Mouse (Mus musculus) liver, adult 2 months (tissue): ENCODE results near the gene Tnfrsf4. TPM values are rescaled to one million over a fixed set of nuclear protein-coding genes. Genes with fewer than 3 reads are reported as not detected.

ENCODE experiments used
- DNase-seq: peaks from one replicate; pipeline ENCODE4 v3.0.0-alpha.2; 2011; ENCODE audit warnings: low read depth, low spot score; ENCODE audit errors: extremely low read depth
- H3K27ac ChIP-seq: fragments of 200-500 bp; replicated peaks from 2 replicates; pipeline ENCODE4 v1.5.1; 2012; ENCODE audit warnings: low read depth, mild to moderate bottlenecking, control low read depth, inconsistent platforms, low read length; ENCODE audit not compliant: insufficient read depth
- H3K27me3 ChIP-seq: fragments of 200-500 bp; 2 replicates; pipeline ENCODE4 v1.6.1; 2012; ENCODE audit warnings: mild to moderate bottlenecking, moderate library complexity, low read length, inconsistent platforms; ENCODE audit not compliant: control insufficient read depth, insufficient read depth
- H3K36me3 ChIP-seq: fragments of 200-500 bp; 2 replicates; pipeline ENCODE4 v1.6.1; 2012; ENCODE audit warnings: low read length, inconsistent platforms; ENCODE audit not compliant: control insufficient read depth, insufficient read depth
- H3K4me1 ChIP-seq: fragments of 200-500 bp; 2 replicates; pipeline ENCODE4 v1.6.1; 2011; ENCODE audit warnings: low read length; ENCODE audit not compliant: control insufficient read depth, insufficient read depth
- H3K4me3 ChIP-seq: fragments of 200-500 bp; 2 replicates; pipeline ENCODE4 v1.5.1; 2011; ENCODE audit warnings: low read depth, mild to moderate bottlenecking, control low read depth, low read length, moderate library complexity; ENCODE audit not compliant: insufficient read depth
- H3K79me2 ChIP-seq: fragments of 200-500 bp; 2 replicates; pipeline ENCODE4 v1.6.1; 2012; ENCODE audit warnings: inconsistent platforms, mild to moderate bottlenecking, low read length, moderate library complexity; ENCODE audit not compliant: control insufficient read depth, insufficient read depth
- H3K9ac ChIP-seq: fragments of 200-500 bp; 2 replicates; pipeline ENCODE4 v1.6.1; 2012; ENCODE audit warnings: low read depth, mild to moderate bottlenecking, control low read depth, inconsistent platforms, low read length
- CTCF ChIP-seq: fragments of 200-500 bp; IDR thresholded peaks from 2 replicates; pipeline ENCODE4 v1.5.1; 2011; ENCODE audit warnings: low read depth, low read length, control low read depth
- POLR2A ChIP-seq: fragments of 200-500 bp; IDR thresholded peaks from 2 replicates; pipeline ENCODE4 v1.6.1; 2011; ENCODE audit warnings: low read length, control low read depth; ENCODE audit not compliant: insufficient read depth; ENCODE audit errors: extremely low read depth
- WGBS: fragments of 180-500 bp; shearing (Covaris S2); methylation state at CpG from one replicate; pipeline ENCODE4 v1.1.7; 2018; 5-methylcytosine and 5-hydroxymethylcytosine counted together
- polyA plus RNA-seq: library from polyadenylated mRNA; depleted of rRNA; stranded (reverse); fragments of >200 nt; gene quantifications from 2 replicates; pipeline ENCODE4 v1.2.3, GENCODE M21; 2012
- total RNA-seq: library from RNA; depleted of rRNA; stranded (reverse); fragments of >200 nt; gene quantifications from 2 replicates; pipeline ENCODE4 v1.2.3, GENCODE M21; 2014

Tnfrsf4 gene
- total and polyA plus RNA-seq, 2 experiments: 0.65 to 2.5 TPM

- Histone ChIP-seq H3K4me3 (peak overlapping the region; percentile 76), H3K36me3 (peaks cover 9% of the 10 kb centered on the region; the same call in 1 of the 2 replicates), H3K27ac (peak overlapping the region; percentile 91), H3K79me2 (peaks cover 14% of the 10 kb centered on the region; the same call in 1 of the 2 replicates), H3K9ac (peak overlapping the region; percentile 90), H3K4me1 (peaks cover 10% of the 10 kb centered on the region), H3K27me3 (no peaks in the 10 kb centered on the region)
- TF ChIP-seq POLR2A: no peak
- no peak for TF ChIP-seq CTCF
- peak; percentile 85 for DNase-seq
- WGBS: under 1% methylated on average over 70 of the region's 70 CpGs
Observed at GRCm38 (mm10) chr4:155992906-155993547, 20.6 kb upstream of the Tnfrsf4 start.

GRCm38 (mm10) chr4:155993606-155994005 lies 20.0 kb upstream of the Tnfrsf4 start:
- H3K79me2 ChIP-seq: peaks cover 14% of the 10 kb centered on the region; the same call in 1 of the 2 replicates
- H3K27me3 ChIP-seq: no peaks in the 10 kb centered on the region
- TF ChIP-seq POLR2A (no peak), CTCF (no peak)
- 2% methylated on average over 15 of the region's 15 CpGs for WGBS
- peak overlapping the region; percentile 76 for H3K4me3 ChIP-seq
- peaks cover 11% of the 10 kb centered on the region; the same call in 1 of the 2 replicates for H3K36me3 ChIP-seq
- H3K9ac ChIP-seq: peak overlapping the region; percentile 87
- DNase-seq: peak; percentile 15
- H3K4me1 ChIP-seq: peaks cover 10% of the 10 kb centered on the region
- H3K27ac ChIP-seq: peak overlapping the region; percentile 91

DNA sequence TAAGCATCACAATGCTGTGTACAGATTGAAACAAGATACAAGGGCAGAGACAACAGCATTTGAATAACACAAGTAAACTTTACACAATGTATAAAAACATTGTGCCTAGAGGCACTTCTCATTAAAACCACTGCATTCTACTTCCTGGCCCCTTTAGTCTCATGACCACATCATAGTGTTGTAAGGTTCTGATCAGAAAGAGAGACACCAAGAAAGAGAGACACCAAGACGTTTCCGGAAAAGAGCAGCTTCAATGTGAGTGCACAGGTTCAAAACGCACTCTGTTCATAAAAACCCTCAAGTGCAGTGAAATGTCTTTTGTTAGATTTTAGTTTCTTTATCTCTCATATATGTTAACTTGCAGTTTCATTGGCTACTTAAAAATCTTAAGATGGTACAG lies 9.5 kb upstream of the Tnfrsf4 start:
- Histone ChIP-seq H3K79me2 (no peaks in the 10 kb centered on the region), H3K36me3 (peaks cover 74% of the 10 kb centered on the region), H3K27me3 (no peaks in the 10 kb centered on the region), H3K9ac (no peak overlapping the region), H3K4me3 (no peak overlapping the region), H3K27ac (no peak overlapping the region), H3K4me1 (no peaks in the 10 kb centered on the region)
- TF ChIP-seq CTCF: no peak
- TF ChIP-seq POLR2A: no peak
- no peak for DNase-seq
- WGBS: 94% methylated on average over 3 of the region's 3 CpGs

DNA sequence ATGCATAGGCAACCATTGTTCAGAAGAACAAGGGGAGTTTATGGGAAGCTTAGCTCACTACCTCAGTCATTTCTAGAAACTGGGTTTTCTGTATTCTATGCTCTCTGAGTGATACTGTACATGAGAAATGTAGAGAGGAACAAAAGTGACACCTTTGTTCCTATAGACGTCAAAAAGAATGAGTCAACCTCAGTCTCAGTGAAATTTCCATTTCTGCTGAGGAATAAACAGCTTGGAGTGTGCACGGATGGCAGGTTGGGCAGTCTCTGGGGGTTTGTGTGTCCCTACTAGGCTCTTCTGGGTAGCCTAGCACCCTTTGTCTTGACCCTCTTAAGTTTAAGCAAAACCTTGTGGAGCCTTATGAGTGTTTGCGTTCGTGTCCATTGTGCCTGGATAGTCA lies 5.3 kb upstream of the Tnfrsf4 start:
- DNase-seq: no peak
- no peaks in the 10 kb centered on the region for H3K4me1 ChIP-seq
- 94% methylated on average over 4 of the region's 4 CpGs for WGBS
- no peak overlapping the region for H3K27ac ChIP-seq
- H3K4me3 ChIP-seq: no peak overlapping the region
- TF ChIP-seq CTCF: no peak
- TF ChIP-seq POLR2A: no peak
- peaks cover 65% of the 10 kb centered on the region for H3K36me3 ChIP-seq
- H3K79me2 ChIP-seq: no peaks in the 10 kb centered on the region
- H3K27me3 ChIP-seq: no peaks in the 10 kb centered on the region
- H3K9ac ChIP-seq: no peak overlapping the region

GRCm38 (mm10) chr4:156014436-156014835 lies 793 bp downstream of the Tnfrsf4 start:
- 93% methylated on average over 2 of the region's 2 CpGs for WGBS
- no peak for DNase-seq
- peaks cover 21% of the 10 kb centered on the region for H3K36me3 ChIP-seq
- no peaks in the 10 kb centered on the region for H3K4me1 ChIP-seq
- no peak for TF ChIP-seq POLR2A
- TF ChIP-seq CTCF: no peak
- no peak overlapping the region for H3K4me3 ChIP-seq
- H3K27me3 ChIP-seq: no peaks in the 10 kb centered on the region
- H3K27ac ChIP-seq: no peak overlapping the region
- H3K79me2 ChIP-seq: no peaks in the 10 kb centered on the region
- H3K9ac ChIP-seq: no peak overlapping the region

DNA sequence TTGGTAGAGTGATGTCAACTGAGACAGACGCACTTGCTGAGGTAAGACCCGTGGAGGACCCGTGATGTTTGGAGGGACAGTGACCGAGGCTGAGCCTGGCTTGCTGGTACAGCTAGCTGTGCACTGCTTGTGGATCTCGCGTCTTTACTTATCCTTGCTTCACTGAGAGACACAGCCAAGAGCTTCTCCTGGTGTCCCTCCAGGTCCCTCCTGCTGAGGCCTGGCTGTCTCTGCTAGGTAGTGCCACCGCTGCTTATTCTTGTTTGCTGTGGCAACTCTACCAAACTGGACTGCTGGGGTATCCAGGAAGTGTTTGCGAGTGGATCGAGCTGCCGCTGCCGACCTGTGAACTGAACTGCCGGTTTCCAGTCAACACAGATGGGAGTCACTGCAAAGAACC lies 6.1 kb downstream of the Tnfrsf4 start:
- H3K4me1 ChIP-seq: no peaks in the 10 kb centered on the region
- no peak overlapping the region for H3K9ac ChIP-seq
- 90% methylated on average over 12 of the region's 12 CpGs for WGBS
- no peak overlapping the region for H3K4me3 ChIP-seq
- H3K27ac ChIP-seq: no peak overlapping the region
- H3K27me3 ChIP-seq: no peaks in the 10 kb centered on the region
- TF ChIP-seq CTCF (no peak), POLR2A (no peak)
- no peaks in the 10 kb centered on the region for H3K36me3 ChIP-seq
- no peak for DNase-seq
- H3K79me2 ChIP-seq: no peaks in the 10 kb centered on the region
